ENCODE assay signal across 12 mouse cellular contexts in the genomic region with DNA sequence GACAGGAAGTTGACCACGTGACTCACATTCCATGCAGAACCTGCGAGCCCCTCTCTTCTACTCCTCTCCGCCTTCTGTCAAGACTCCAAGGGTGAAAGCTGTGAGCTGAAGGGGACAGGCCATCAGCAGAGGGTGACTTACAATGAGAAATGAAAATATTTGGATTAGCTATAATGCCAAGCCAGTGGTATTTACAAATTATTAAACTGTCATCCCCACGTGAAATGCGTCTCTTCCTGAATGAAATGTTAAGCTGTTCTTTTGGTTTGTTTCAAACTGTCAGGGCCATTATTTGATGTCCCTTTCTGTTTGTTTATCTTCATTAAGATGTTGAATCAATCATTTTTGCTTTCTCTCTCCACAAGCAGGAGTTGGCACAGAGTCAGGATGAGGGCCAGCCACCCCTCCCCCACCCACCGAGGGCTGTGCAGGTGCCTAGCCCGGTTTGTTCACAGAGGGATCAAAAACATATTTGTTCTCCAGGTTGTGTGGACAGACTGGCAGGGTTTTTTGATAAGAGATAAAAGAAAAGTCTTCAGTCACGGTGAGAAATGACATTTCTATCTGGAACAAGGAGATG.
A peak's percentile ranks its signal among the peaks of the same experiment; 100 is the strongest.
DNase-seq lines count a peak whose midpoint lies in the region; ATAC-seq and TF ChIP-seq lines count a peak whose summit lies in the region.
"Had no signal": no experiment of that assay in that cellular context is flagged by ENCODE, and none has a peak within 500 bp of the region (broad histone marks: within the 10 kb centered on the region; RNA-seq: fewer than 3 reads in every experiment).

No protein-coding gene starts in this region.

- no peak overlapping the region for H3K4me3 ChIP-seq in embryonic facial prominence, embryonic 14.5 days (ENCODE audit: low read depth, low read length)
- H3K4me3 ChIP-seq in embryonic facial prominence, embryonic 10.5 days, result no peak overlapping the region
- no peak overlapping the region for H3K4me3 ChIP-seq in liver, adult 2 months (ENCODE audit: insufficient read depth, low read depth, low read length)
- H3K4me3 ChIP-seq in liver, embryonic 11.5 days (ENCODE audit: low read depth, low read length), result no peak overlapping the region
- H3K4me3 ChIP-seq in gastrocnemius, adult 2 months, result no peak overlapping the region
- H3K4me3 ChIP-seq: liver, embryonic 13.5 days; neural tube, embryonic 15.5 days had no signal

- no peak overlapping the region for H3K27ac ChIP-seq in embryonic facial prominence, embryonic 14.5 days (replicated peaks; ENCODE audit: low read depth, low read length)
- H3K27ac ChIP-seq in embryonic facial prominence, embryonic 10.5 days (replicated peaks), result no peak overlapping the region
- no peak overlapping the region for H3K27ac ChIP-seq in liver, adult 2 months (replicated peaks; ENCODE audit: insufficient read depth, low read depth, low read length)
- H3K27ac ChIP-seq in liver, embryonic 11.5 days (ENCODE audit: low read depth, low read length), result no peak overlapping the region
- no peak overlapping the region for H3K27ac ChIP-seq in gastrocnemius, adult 2 months
- H3K27ac ChIP-seq: liver, embryonic 13.5 days; neural tube, embryonic 15.5 days had no signal

- intact Hi-C loops in gastrocnemius, adult 2 months (cut with DNase I), result loop anchor here (10.0 kb wide), 1 partner anchor 120 kb away; no protein-coding TSS in a partner anchor

- no peaks in the 10 kb centered on the region for H3K9me3 ChIP-seq in embryonic facial prominence, embryonic 14.5 days (ENCODE audit: control insufficient read depth, low read length)
- H3K9me3 ChIP-seq in embryonic facial prominence, embryonic 10.5 days, result no peaks in the 10 kb centered on the region
- H3K9me3 ChIP-seq in liver, embryonic 11.5 days (ENCODE audit: control insufficient read depth, low read length), result no peaks in the 10 kb centered on the region
- H3K9me3 ChIP-seq: liver, embryonic 13.5 days; neural tube, embryonic 15.5 days had no signal

- ATAC-seq in embryonic facial prominence, embryonic 14.5 days (ENCODE audit: low read depth), result no peak
- ATAC-seq in liver, embryonic 11.5 days (replicated peaks; ENCODE audit: low FRiP score), result no peak
- ATAC-seq: CD4-positive, CD25-positive, alpha-beta regulatory T cell, adult 4 months had no signal

- no peak overlapping the region for H3K9ac ChIP-seq in embryonic facial prominence, embryonic 14.5 days (ENCODE audit: low read depth, low read length)
- no peak overlapping the region for H3K9ac ChIP-seq in liver, adult 2 months (ENCODE audit: low read depth, low read length)
- no peak overlapping the region for H3K9ac ChIP-seq in liver, embryonic 11.5 days (ENCODE audit: low read depth, low read length)
- H3K9ac ChIP-seq: liver, embryonic 13.5 days; neural tube, embryonic 15.5 days had no signal

- no peaks in the 10 kb centered on the region for H3K36me3 ChIP-seq in embryonic facial prominence, embryonic 14.5 days (ENCODE audit: control insufficient read depth, insufficient read depth, low read length)
- no peaks in the 10 kb centered on the region for H3K36me3 ChIP-seq in embryonic facial prominence, embryonic 10.5 days (replicated peaks)
- H3K36me3 ChIP-seq in liver, adult 2 months (ENCODE audit: control insufficient read depth, insufficient read depth, low read length), result no peaks in the 10 kb centered on the region
- no peaks in the 10 kb centered on the region for H3K36me3 ChIP-seq in liver, embryonic 11.5 days (ENCODE audit: control insufficient read depth, insufficient read depth, low read length)
- H3K36me3 ChIP-seq: liver, embryonic 13.5 days; neural tube, embryonic 15.5 days had no signal

- H3K79me2 ChIP-seq in liver, adult 2 months (ENCODE audit: control insufficient read depth, insufficient read depth, low read length), result no peaks in the 10 kb centered on the region

- no peak for TF ChIP-seq CTCF in liver, adult 2 months (IDR thresholded peaks at IDR 0.05; ENCODE audit: low read depth, low read length)
- no peak for TF ChIP-seq CTCF in gastrocnemius, adult 2 months (IDR thresholded peaks at IDR 0.05)

- H3K4me2 ChIP-seq in embryonic facial prominence, embryonic 14.5 days (ENCODE audit: low read depth, low read length), result no peak overlapping the region
- no peak overlapping the region for H3K4me2 ChIP-seq in liver, embryonic 11.5 days
- H3K4me2 ChIP-seq: liver, embryonic 13.5 days; midbrain, embryonic 11.5 days; neural tube, embryonic 15.5 days had no signal

- WGBS in embryonic facial prominence, embryonic 14.5 days, result 27% methylated on average over 8 of the region's 8 CpGs
- WGBS in embryonic facial prominence, embryonic 10.5 days, result 63% methylated on average over 8 of the region's 8 CpGs
- 24% methylated on average over 8 of the region's 8 CpGs for WGBS in liver, adult 2 months
- WGBS in liver, embryonic 11.5 days, result 45% methylated on average over 8 of the region's 8 CpGs

- H3K27me3 ChIP-seq in embryonic facial prominence, embryonic 14.5 days (replicated peaks; ENCODE audit: control insufficient read depth, insufficient read depth, low read length), result peaks cover 8% of the 10 kb centered on the region; the same call in 1 of the 2 replicates
- peaks cover 18% of the 10 kb centered on the region; the same call in 1 of the 2 replicates for H3K27me3 ChIP-seq in embryonic facial prominence, embryonic 10.5 days (replicated peaks; ENCODE audit: low read depth, poor library complexity, severe bottlenecking)
- 0 out of 2 replicates have a peak, but pooled peaks cover 4% of the 10 kb centered on the region for H3K27me3 ChIP-seq in liver, adult 2 months (ENCODE audit: control insufficient read depth, insufficient read depth, low read length)
- no peaks in the 10 kb centered on the region for H3K27me3 ChIP-seq in liver, embryonic 11.5 days (replicated peaks; ENCODE audit: control insufficient read depth, insufficient read depth, low read length)
- H3K27me3 ChIP-seq: neural tube, embryonic 15.5 days had no signal

- peak; percentile 4 for DNase-seq in embryonic facial prominence, embryonic 14.5 days (ENCODE audit: low spot score)
- DNase-seq in embryonic facial prominence, embryonic 10.5 days (ENCODE audit: low spot score), result no peak
- peak; percentile 29 for DNase-seq in liver, adult 2 months (ENCODE audit: extremely low read depth, low read depth, low spot score)
- DNase-seq in liver, embryonic 11.5 days (ENCODE audit: low spot score), result no peak
- DNase-seq in adrenal gland, postnatal 36 days, result peak; percentile 7 to 44
- DNase-seq in kidney, postnatal 36 days, result peak; percentile 6 to 45
- DNase-seq in layer of hippocampus, adult 9-11 months, result no peak
- DNase-seq in gastrocnemius, adult 2 months, result no peak
- DNase-seq: liver, embryonic 13.5 days had no signal

- no peak for TF ChIP-seq POLR2A in liver, adult 2 months (IDR thresholded peaks at IDR 0.05; ENCODE audit: extremely low read depth, insufficient read depth, low read length)

- no peaks in the 10 kb centered on the region for H3K4me1 ChIP-seq in embryonic facial prominence, embryonic 14.5 days (ENCODE audit: control insufficient read depth, insufficient read depth, low read length)
- peaks cover 19% of the 10 kb centered on the region for H3K4me1 ChIP-seq in embryonic facial prominence, embryonic 10.5 days
- H3K4me1 ChIP-seq in liver, adult 2 months (ENCODE audit: control insufficient read depth, insufficient read depth, low read length), result 0 out of 2 replicates have a peak, but pooled peaks cover 2% of the 10 kb centered on the region
- no peaks in the 10 kb centered on the region for H3K4me1 ChIP-seq in liver, embryonic 11.5 days (replicated peaks; ENCODE audit: control insufficient read depth, insufficient read depth, low read length)

Comparison
In these comparisons a context has a peak if more than half of its experiments do, and no peak if none do; other contexts are left out.
1. DNase-seq: peak in embryonic facial prominence, embryonic 14.5 days (single experiment), liver, adult 2 months (single experiment), adrenal gland, postnatal 36 days (2 of 2) and kidney, postnatal 36 days (2 of 2); none in embryonic facial prominence, embryonic 10.5 days (single experiment), liver, embryonic 11.5 days (single experiment), layer of hippocampus, adult 9-11 months (single experiment) and gastrocnemius, adult 2 months (single experiment).